Mouse (Mus musculus) liver, embryonic 16.5 days (tissue): Measurements from ENCODE around the gene Usp15. TPM values are rescaled to one million over a fixed set of nuclear protein-coding genes. Genes with fewer than 3 reads are reported as not detected.

ENCODE experiments used
- ATAC-seq: fragments of 200-750 bp; cut with Nextera tagmentation; 2 replicates; pipeline ENCODE4 v1.8.0; 2017; ENCODE audit warnings: low read depth, mild to moderate bottlenecking, moderate number of reproducible peaks, moderate library complexity
- H3K27ac ChIP-seq: fragments of 300-500 bp; sonication (generic); 2 replicates; pipeline ENCODE4 v1.5.1; 2014; ENCODE audit warnings: mild to moderate bottlenecking, low read length
- H3K27me3 ChIP-seq: fragments of 300-500 bp; sonication (generic); 2 replicates; pipeline ENCODE4 v1.6.1; 2014; ENCODE audit warnings: low read depth, low read length, mixed read lengths; ENCODE audit not compliant: control insufficient read depth, insufficient read depth
- H3K36me3 ChIP-seq: fragments of 300-500 bp; sonication (generic); 2 replicates; pipeline ENCODE4 v1.6.1; 2014; ENCODE audit warnings: mild to moderate bottlenecking; ENCODE audit not compliant: control insufficient read depth, insufficient read depth
- H3K4me1 ChIP-seq: fragments of 300-500 bp; sonication (generic); 2 replicates; pipeline ENCODE4 v1.6.1; 2014; ENCODE audit warnings: low read depth, low read length, mixed read lengths; ENCODE audit not compliant: control insufficient read depth
- H3K4me2 ChIP-seq: fragments of 300-500 bp; sonication (generic); 2 replicates; pipeline ENCODE4 v1.6.1; 2014; ENCODE audit warnings: low read depth, low read length, mixed read lengths
- H3K4me3 ChIP-seq: fragments of 300-500 bp; sonication (generic); 2 replicates; pipeline ENCODE4 v1.5.1; 2014; ENCODE audit warnings: low read depth, mild to moderate bottlenecking, low read length
- H3K9ac ChIP-seq: fragments of 300-500 bp; sonication (generic); 2 replicates; pipeline ENCODE4 v1.6.1; 2014; ENCODE audit warnings: low read depth, low read length
- H3K9me3 ChIP-seq: fragments of 300-500 bp; sonication (generic); replicated peaks from 2 replicates; pipeline ENCODE4 v1.6.1; 2016; ENCODE audit warnings: low read length; ENCODE audit not compliant: control insufficient read depth
- WGBS: fragments of 180-500 bp; shearing (Covaris S2); extraction: QIAGEN DNeasy Blood & Tissue Kit; methylation state at CpG from one replicate; pipeline ENCODE4 v1.1.7; 2014; ENCODE audit not compliant: insufficient replicate concordance; 5-methylcytosine and 5-hydroxymethylcytosine counted together
- polyA plus RNA-seq: library from polyadenylated mRNA; unstranded; fragments of >200 nt; fragmentation: Nextera tagmentation; extraction: Ambion mirVana; gene quantifications from 2 replicates; pipeline ENCODE4 v1.2.1, GENCODE M21; 2015

The Usp15 gene
- polyA plus RNA-seq, 1 experiment from 2014 or later: 89.9 TPM

GRCm38 (mm10) chr10:123101303-123101702 is 95.5 kb downstream of the Usp15 start:
- Histone ChIP-seq H3K9ac (no peak overlapping the region), H3K9me3 (no peaks in the 10 kb centered on the region), H3K27me3 (no peaks in the 10 kb centered on the region), H3K4me3 (no peak overlapping the region), H3K36me3 (no peaks in the 10 kb centered on the region), H3K27ac (no peak overlapping the region), H3K4me2 (no peak overlapping the region), H3K4me1 (no peaks in the 10 kb centered on the region)
- 10% methylated on average over 1 of the region's 1 CpGs for WGBS
- no peak for ATAC-seq

DNA sequence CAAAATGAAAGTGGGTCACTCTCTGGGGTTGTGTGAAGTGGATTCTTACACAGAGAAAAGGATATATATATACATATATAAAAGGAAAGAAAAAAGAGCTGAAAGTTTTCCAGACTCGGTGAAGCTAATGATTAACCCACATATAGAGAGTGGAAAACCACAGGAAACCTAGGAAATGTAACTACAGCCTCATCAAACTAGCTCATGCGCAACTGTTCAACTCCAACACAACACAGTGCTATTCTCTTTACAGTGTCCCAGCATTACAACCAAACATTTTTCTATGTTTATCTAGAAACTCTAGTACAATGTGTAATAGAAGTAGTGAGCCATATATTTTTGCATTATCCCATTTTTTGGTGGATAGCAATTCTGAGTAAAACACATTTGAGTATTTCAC is 96.2 kb downstream of the Usp15 start:
- Histone ChIP-seq H3K27me3 (no peaks in the 10 kb centered on the region), H3K4me2 (no peak overlapping the region), H3K4me3 (no peak overlapping the region), H3K36me3 (no peaks in the 10 kb centered on the region), H3K27ac (no peak overlapping the region), H3K9ac (no peak overlapping the region), H3K4me1 (no peaks in the 10 kb centered on the region), H3K9me3 (no peaks in the 10 kb centered on the region)
- ATAC-seq: no peak
- WGBS: 51% methylated on average over 2 of the region's 2 CpGs

GRCm38 (mm10) chr10:123094504-123094903 is 102.3 kb downstream of the Usp15 start:
- ATAC-seq: no peak
- H3K9me3 ChIP-seq: no peaks in the 10 kb centered on the region
- WGBS: 77% methylated on average over 7 of the region's 7 CpGs
- H3K27me3 ChIP-seq: no peaks in the 10 kb centered on the region
- no peaks in the 10 kb centered on the region for H3K36me3 ChIP-seq
- no peak overlapping the region for H3K4me2 ChIP-seq
- H3K27ac ChIP-seq: no peak overlapping the region
- H3K4me3 ChIP-seq: no peak overlapping the region
- no peaks in the 10 kb centered on the region for H3K4me1 ChIP-seq
- no peak overlapping the region for H3K9ac ChIP-seq

GRCm38 (mm10) chr10:123092577-123092976 is 104.2 kb downstream of the Usp15 start:
- H3K4me2 ChIP-seq: no peak overlapping the region
- ATAC-seq: no peak
- WGBS: 30% methylated on average over 3 of the region's 3 CpGs
- H3K27me3 ChIP-seq: no peaks in the 10 kb centered on the region
- H3K4me3 ChIP-seq: no peak overlapping the region
- no peaks in the 10 kb centered on the region for H3K36me3 ChIP-seq
- no peak overlapping the region for H3K9ac ChIP-seq
- no peaks in the 10 kb centered on the region for H3K4me1 ChIP-seq
- no peak overlapping the region for H3K27ac ChIP-seq
- no peaks in the 10 kb centered on the region for H3K9me3 ChIP-seq

DNA sequence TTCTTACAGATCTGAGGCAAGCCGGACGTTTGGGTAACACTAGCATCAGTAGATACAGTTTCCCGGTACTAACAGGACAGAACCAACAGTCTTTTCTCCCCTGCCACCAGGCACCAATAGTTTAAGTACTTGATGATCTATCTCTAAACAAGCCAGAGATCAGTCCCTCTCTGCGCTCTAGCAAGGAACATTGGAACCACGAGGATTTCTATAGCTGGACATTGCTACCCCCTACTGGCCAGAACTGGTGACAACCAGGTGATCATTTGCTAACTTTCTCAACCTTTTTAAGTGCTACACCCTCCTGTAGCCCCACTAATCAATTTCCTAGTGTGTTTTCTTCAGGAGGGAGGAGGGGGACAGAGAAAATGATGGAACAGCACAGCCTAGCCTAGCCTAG is 105.1 kb downstream of the Usp15 start:
- Histone ChIP-seq H3K4me2 (no peak overlapping the region), H3K9me3 (no peaks in the 10 kb centered on the region)
- peak; percentile 47; the same call in 1 of the 2 replicates for ATAC-seq

DNA sequence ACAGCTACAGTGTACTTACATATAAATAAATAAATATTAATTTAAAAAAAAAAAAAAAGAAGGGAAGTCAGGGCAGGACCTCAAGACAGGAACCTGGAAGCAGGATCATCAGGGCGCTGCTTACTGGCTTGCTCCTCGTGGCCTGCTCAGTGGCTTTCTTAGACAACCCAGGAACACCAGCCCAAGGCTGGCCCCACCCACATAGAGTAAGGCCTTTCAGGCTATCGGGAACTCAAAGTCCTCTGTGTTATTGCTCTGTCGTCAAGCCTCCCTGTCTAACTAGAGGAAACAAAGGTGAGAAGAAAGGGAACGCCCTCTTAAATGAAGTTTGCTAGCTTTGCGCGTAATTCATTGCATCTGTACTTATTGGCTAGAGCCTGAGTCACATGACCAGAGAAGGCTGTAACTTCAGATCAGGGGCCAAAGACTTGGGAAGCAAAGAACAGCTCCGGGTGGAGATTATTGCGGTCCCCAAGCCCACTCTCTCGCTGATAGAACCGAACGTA is 107.3 kb downstream of the Usp15 start:
- WGBS: 70% methylated on average over 12 of the region's 12 CpGs
- H3K27me3 ChIP-seq: no peaks in the 10 kb centered on the region
- no peak for ATAC-seq

More for the DNA sequence above, 105.1 kb downstream of the Usp15 start:
- Histone ChIP-seq H3K9ac (no peak overlapping the region), H3K36me3 (no peaks in the 10 kb centered on the region), H3K4me3 (no peak overlapping the region), H3K27ac (no peak overlapping the region), H3K4me1 (no peaks in the 10 kb centered on the region), H3K27me3 (no peaks in the 10 kb centered on the region)
- 31% methylated on average over 5 of the region's 5 CpGs for WGBS

GRCm38 (mm10) chr10:123086847-123087246 is 109.9 kb downstream of the Usp15 start:
- no peak overlapping the region for H3K4me2 ChIP-seq
- no peaks in the 10 kb centered on the region for H3K4me1 ChIP-seq
- H3K9ac ChIP-seq: no peak overlapping the region
- no peaks in the 10 kb centered on the region for H3K9me3 ChIP-seq
- H3K4me3 ChIP-seq: no peak overlapping the region
- H3K27me3 ChIP-seq: no peaks in the 10 kb centered on the region
- no peaks in the 10 kb centered on the region for H3K36me3 ChIP-seq
- ATAC-seq: no peak
- 72% methylated on average over 2 of the region's 2 CpGs for WGBS
- no peak overlapping the region for H3K27ac ChIP-seq

More for the DNA sequence above, 107.3 kb downstream of the Usp15 start:
- no peaks in the 10 kb centered on the region for H3K9me3 ChIP-seq
- no peaks in the 10 kb centered on the region for H3K36me3 ChIP-seq
- no peak overlapping the region for H3K4me3 ChIP-seq
- H3K9ac ChIP-seq: no peak overlapping the region
- H3K27ac ChIP-seq: no peak overlapping the region
- no peak overlapping the region for H3K4me2 ChIP-seq
- H3K4me1 ChIP-seq: no peaks in the 10 kb centered on the region

DNA sequence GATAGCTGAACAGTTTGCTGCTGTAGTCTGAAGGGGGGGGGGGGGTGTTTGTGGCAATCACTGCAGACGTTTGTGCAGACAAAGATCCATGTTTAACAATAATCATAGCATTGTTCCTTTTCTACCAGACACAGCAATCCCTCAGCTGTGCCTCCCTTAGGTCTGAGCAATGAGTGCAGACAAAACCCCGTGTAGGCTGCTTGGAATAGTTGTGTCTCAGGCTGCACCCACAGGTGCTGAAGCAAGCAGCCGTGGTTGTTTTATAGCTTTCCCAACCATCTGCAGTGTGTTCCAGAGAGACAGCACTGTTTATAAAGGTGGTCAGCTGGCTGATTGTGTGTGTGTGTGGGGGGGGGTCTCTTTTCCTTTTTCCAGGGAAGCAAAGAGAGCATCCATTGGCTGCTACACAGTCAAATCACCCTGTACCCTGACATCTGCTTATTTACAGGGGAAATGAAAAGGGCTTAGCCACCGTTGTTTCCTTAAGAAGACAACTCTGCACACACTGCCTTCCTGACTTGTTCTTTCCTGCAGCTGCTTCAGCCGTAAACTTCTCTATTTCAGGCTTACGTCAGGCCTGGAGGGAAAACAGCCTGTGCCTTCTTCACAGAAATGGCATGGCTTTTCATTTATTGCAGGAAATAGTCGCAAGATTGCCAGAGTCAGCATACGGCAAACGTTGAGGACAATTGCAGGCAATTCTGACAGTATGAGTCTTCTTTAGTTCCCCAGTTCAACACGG is 111.7 kb downstream of the Usp15 start:
- ATAC-seq: no peak
- no peak overlapping the region for H3K27ac ChIP-seq
- 27% methylated on average over 10 of the region's 10 CpGs for WGBS

GRCm38 (mm10) chr10:123084307-123084706 is 112.5 kb downstream of the Usp15 start:
- Histone ChIP-seq H3K4me3 (no peak overlapping the region), H3K9me3 (no peaks in the 10 kb centered on the region), H3K27me3 (no peaks in the 10 kb centered on the region), H3K9ac (no peak overlapping the region), H3K4me2 (no peak overlapping the region), H3K36me3 (no peaks in the 10 kb centered on the region), H3K4me1 (no peaks in the 10 kb centered on the region), H3K27ac (no peak overlapping the region)
- no peak for ATAC-seq
- WGBS: 67% methylated on average over 9 of the region's 9 CpGs

More for the DNA sequence above, 111.7 kb downstream of the Usp15 start:
- no peaks in the 10 kb centered on the region for H3K36me3 ChIP-seq
- no peaks in the 10 kb centered on the region for H3K4me1 ChIP-seq
- no peak overlapping the region for H3K9ac ChIP-seq
- no peaks in the 10 kb centered on the region for H3K9me3 ChIP-seq
- no peak overlapping the region for H3K4me3 ChIP-seq
- H3K27me3 ChIP-seq: no peaks in the 10 kb centered on the region
- H3K4me2 ChIP-seq: no peak overlapping the region
